In the genomic region with DNA sequence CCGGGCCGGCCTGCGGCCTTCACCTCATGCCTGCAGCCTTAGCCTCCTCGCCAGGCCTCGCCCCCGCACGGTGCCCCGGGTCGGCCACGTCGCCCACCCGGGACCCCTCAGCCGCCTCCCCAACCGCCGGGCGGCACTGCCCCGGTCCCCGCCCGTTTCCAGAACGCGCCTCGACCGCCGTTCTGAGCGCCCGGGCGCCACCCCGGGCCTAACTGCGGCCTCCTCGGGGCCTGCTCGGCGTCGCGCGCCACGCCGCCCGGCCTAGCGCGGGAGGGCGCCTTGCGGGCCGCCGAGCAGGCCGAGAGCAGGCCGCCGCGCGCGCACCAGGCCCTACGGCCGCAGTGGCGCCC, we compare ENCODE assay signal across 8 mouse cellular contexts. TPM values are rescaled to one million over a fixed set of nuclear protein-coding genes. Genes with fewer than 3 reads are reported as not detected.
DNase-seq lines count a peak whose midpoint lies in the region; ATAC-seq and TF ChIP-seq lines count a peak whose summit lies in the region.

No protein-coding gene starts in this region.

- peak overlapping the region; percentile 98 for H3K27ac ChIP-seq in layer of hippocampus, adult 2 months
- peak overlapping the region; percentile 95 for H3K27ac ChIP-seq in brown adipose tissue, adult 24 weeks (replicated peaks; ENCODE audit: low read depth, low read length)
- H3K27ac ChIP-seq in heart, postnatal 0 days (ENCODE audit: low read depth) = peak overlapping the region; percentile 100
- H3K27ac ChIP-seq in midbrain, embryonic 11.5 days (ENCODE audit: low read depth, low read length) = peak overlapping the region; percentile 99

- H3K9me3 ChIP-seq in heart, postnatal 0 days (replicated peaks; ENCODE audit: control insufficient read depth, low read length) = no peaks in the 10 kb centered on the region
- no peaks in the 10 kb centered on the region for H3K9me3 ChIP-seq in midbrain, embryonic 11.5 days (ENCODE audit: control insufficient read depth, low read length)

- peaks cover 12% of the 10 kb centered on the region; the same call in 1 of the 2 replicates for H3K27me3 ChIP-seq in heart, postnatal 0 days (ENCODE audit: control insufficient read depth, insufficient read depth, low read length)
- H3K27me3 ChIP-seq in midbrain, embryonic 11.5 days (ENCODE audit: control insufficient read depth, insufficient read depth, low read length) = peaks cover 29% of the 10 kb centered on the region

- H3K4me3 ChIP-seq in layer of hippocampus, adult 2 months = peak overlapping the region; percentile 66
- H3K4me3 ChIP-seq in brown adipose tissue, adult 24 weeks (ENCODE audit: insufficient read depth, low read depth, low read length) = peak overlapping the region; percentile 99
- peak overlapping the region; percentile 76 for H3K4me3 ChIP-seq in heart, postnatal 0 days (ENCODE audit: low read depth, low read length)
- peak overlapping the region; percentile 57 for H3K4me3 ChIP-seq in midbrain, embryonic 11.5 days (ENCODE audit: low read depth, low read length)

- ATAC-seq in heart, postnatal 0 days (ENCODE audit: insufficient read depth, low read depth) = peak; percentile 44
- peak; percentile 72 for ATAC-seq in midbrain, embryonic 11.5 days (ENCODE audit: low FRiP score)

- H3K9ac ChIP-seq in heart, postnatal 0 days (replicated peaks; ENCODE audit: low read depth, low read length) = peak overlapping the region; percentile 96
- H3K9ac ChIP-seq in midbrain, embryonic 11.5 days (ENCODE audit: low read length) = peak overlapping the region; percentile 95

- no peak for TF ChIP-seq EP300 in heart, postnatal 0 days (IDR thresholded peaks at IDR 0.05; ENCODE audit: low read depth)

- H3K4me1 ChIP-seq in brown adipose tissue, adult 24 weeks (ENCODE audit: control insufficient read depth, insufficient read depth, insufficient read length, low read length) = no peaks in the 10 kb centered on the region; the same call in 1 of the 2 replicates
- no peaks in the 10 kb centered on the region for H3K4me1 ChIP-seq in heart, postnatal 0 days (ENCODE audit: control insufficient read depth, insufficient read depth)
- no peaks in the 10 kb centered on the region for H3K4me1 ChIP-seq in midbrain, embryonic 11.5 days (ENCODE audit: control insufficient read depth, insufficient read depth, low read length)

- WGBS in heart, postnatal 0 days = 16% methylated on average over 31 of the region's 53 CpGs
- 20% methylated on average over 33 of the region's 53 CpGs for WGBS in midbrain, embryonic 11.5 days

- DNase-seq in layer of hippocampus, adult 2 months (ENCODE audit: low spot score in 2 of 2) = no peak
- DNase-seq in layer of hippocampus, postnatal 10 days (ENCODE audit: low spot score in 2 of 2) = no peak
- DNase-seq in heart, postnatal 0 days (ENCODE audit: low spot score) = no peak
- no peak for DNase-seq in midbrain, embryonic 11.5 days (ENCODE audit: low spot score, missing footprints)
- DNase-seq in yolk sac, embryonic 10.5 days (ENCODE audit: low spot score) = no peak
- no peak for DNase-seq in right cerebral cortex, adult 2 months (ENCODE audit: low spot score in 2 of 2)
- DNase-seq in retina, postnatal 1 day = no peak

- no peaks in the 10 kb centered on the region for H3K36me3 ChIP-seq in heart, postnatal 0 days (replicated peaks; ENCODE audit: control insufficient read depth, insufficient read depth, low read length)
- no peaks in the 10 kb centered on the region for H3K36me3 ChIP-seq in midbrain, embryonic 11.5 days (ENCODE audit: control insufficient read depth, insufficient read depth, low read length)

- no peak for TF ChIP-seq CTCF in layer of hippocampus, adult 2 months (conservative IDR thresholded peaks at IDR 0.05)
- no peak for TF ChIP-seq CTCF in heart, postnatal 0 days (IDR thresholded peaks at IDR 0.05; ENCODE audit: low read depth)

- peak overlapping the region; percentile 71 for H3K4me2 ChIP-seq in heart, postnatal 0 days (ENCODE audit: low read depth, low read length)
- H3K4me2 ChIP-seq in midbrain, embryonic 11.5 days = peak overlapping the region; percentile 65

RNA-seq across cellular contexts. Expression of a gene that starts 0.8 kb away (rescaled TPM):
- total RNA-seq in layer of hippocampus, adult 2 months (2021) = 10 to 100 TPM; 34.2 to 38.4 TPM
- total RNA-seq in layer of hippocampus, postnatal 10 days (2021) = 10 to 100 TPM; 25.9 to 27.3 TPM
- 7.2 and 10.8 TPM in 2 replicates for polyA plus RNA-seq in brown adipose tissue, adult 24 weeks (2012; ENCODE audit: insufficient read depth, insufficient read length, missing spikeins)
- total RNA-seq in heart, postnatal 0 days (2014; rRNA removed; ENCODE audit: low replicate concordance) = 19.2 and 22.3 TPM in 2 replicates
- 15.5 and 16.5 TPM in 2 replicates for polyA plus RNA-seq in heart, postnatal 0 days (2015; fragmentation: Nextera tagmentation; extraction: Ambion mirVana)
- 28.6 and 31.0 TPM in 2 replicates for polyA plus RNA-seq in midbrain, embryonic 11.5 days (2014; fragmentation: Nextera tagmentation; extraction: Ambion mirVana)
